Mouse (Mus musculus): ENCODE data around the gene Mmp14. TPM values are rescaled to one million over a fixed set of nuclear protein-coding genes. Genes with fewer than 3 reads are reported as not detected.

Mmp14 gene
- polyA plus RNA-seq, 1 experiment: 0.18 TPM

GRCm38 (mm10) chr14:54409980-54410810, 21.2 kb upstream of the Mmp14 start:
- Histone ChIP-seq H3K4me3 (replicated peaks) (no peak overlapping the region), H3K9me3 (ENCODE audit: control insufficient read depth, low read length) (no peaks in the 10 kb centered on the region), H3K36me3 (ENCODE audit: control insufficient read depth) (no peaks in the 10 kb centered on the region; the same call in 1 of the 2 replicates), H3K4me1 (ENCODE audit: control insufficient read depth) (peaks cover 5% of the 10 kb centered on the region), H3K27me3 (ENCODE audit: control insufficient read depth) (no peaks in the 10 kb centered on the region)
- TF ChIP-seq TAL1 (IDR thresholded peaks at IDR 0.05; ENCODE audit: low read length): no peak
- no peak for TF ChIP-seq GATA1 (IDR thresholded peaks at IDR 0.05; ENCODE audit: low read length)

DNA sequence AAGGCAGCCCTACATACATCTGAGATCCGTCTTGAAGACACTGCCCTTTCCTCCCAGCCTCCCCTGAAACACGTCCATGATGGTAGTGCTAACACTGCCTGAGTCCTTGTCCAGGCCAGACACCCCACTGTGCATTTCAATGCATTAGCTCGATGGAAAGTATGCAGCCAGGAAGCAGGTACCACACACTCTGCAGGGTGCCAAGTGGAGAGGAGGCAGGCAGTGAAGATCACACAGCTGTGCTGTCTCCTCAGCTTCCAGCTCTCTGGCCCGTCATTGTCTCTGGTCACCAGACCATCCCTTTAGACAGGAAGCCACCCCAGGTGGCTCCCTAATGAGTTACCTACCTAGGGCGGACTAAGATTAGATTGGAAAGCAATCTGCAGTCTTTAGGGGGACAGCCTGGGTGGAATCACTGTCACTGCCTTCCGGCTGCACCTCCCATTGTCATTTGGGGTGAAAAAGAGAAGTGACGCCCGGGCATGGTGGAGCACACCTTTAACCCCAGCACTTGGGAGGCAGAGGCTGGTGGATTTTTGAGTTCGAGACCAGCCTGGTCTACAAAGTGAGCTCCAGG, 19.3 kb upstream of the Mmp14 start:
- Histone ChIP-seq H3K27me3 (ENCODE audit: control insufficient read depth) (peaks cover 6% of the 10 kb centered on the region), H3K9me3 (ENCODE audit: control insufficient read depth, low read length) (no peaks in the 10 kb centered on the region), H3K4me3 (replicated peaks) (no peak overlapping the region), H3K36me3 (ENCODE audit: control insufficient read depth) (no peaks in the 10 kb centered on the region), H3K4me1 (ENCODE audit: control insufficient read depth) (peaks cover 8% of the 10 kb centered on the region)
- TF ChIP-seq GATA1 (IDR thresholded peaks at IDR 0.05; ENCODE audit: low read length) (no peak), TAL1 (IDR thresholded peaks at IDR 0.05; ENCODE audit: low read length) (no peak)

- no peak for TF ChIP-seq GATA1 (IDR thresholded peaks at IDR 0.05; ENCODE audit: low read length)
- no peak for TF ChIP-seq TAL1 (IDR thresholded peaks at IDR 0.05; ENCODE audit: low read length)
- H3K36me3 ChIP-seq (ENCODE audit: control insufficient read depth): no peaks in the 10 kb centered on the region
- H3K27me3 ChIP-seq (ENCODE audit: control insufficient read depth): peaks cover 12% of the 10 kb centered on the region
- no peaks in the 10 kb centered on the region for H3K9me3 ChIP-seq (ENCODE audit: control insufficient read depth, low read length)
- no peak overlapping the region for H3K4me3 ChIP-seq (replicated peaks)
- peaks cover 14% of the 10 kb centered on the region for H3K4me1 ChIP-seq (ENCODE audit: control insufficient read depth)
Observed at GRCm38 (mm10) chr14:54412629-54413170, 18.7 kb upstream of the Mmp14 start.

GRCm38 (mm10) chr14:54413877-54414700, 17.3 kb upstream of the Mmp14 start:
- Histone ChIP-seq H3K4me1 (ENCODE audit: control insufficient read depth) (peaks cover 17% of the 10 kb centered on the region), H3K4me3 (replicated peaks) (no peak overlapping the region), H3K27me3 (ENCODE audit: control insufficient read depth) (peaks cover 12% of the 10 kb centered on the region), H3K36me3 (ENCODE audit: control insufficient read depth) (no peaks in the 10 kb centered on the region), H3K9me3 (ENCODE audit: control insufficient read depth, low read length) (no peaks in the 10 kb centered on the region)
- no peak for TF ChIP-seq TAL1 (IDR thresholded peaks at IDR 0.05; ENCODE audit: low read length)
- TF ChIP-seq GATA1 (IDR thresholded peaks at IDR 0.05; ENCODE audit: low read length): no peak

- no peak for TF ChIP-seq TAL1 (IDR thresholded peaks at IDR 0.05; ENCODE audit: low read length)
- no peak for TF ChIP-seq GATA1 (IDR thresholded peaks at IDR 0.05; ENCODE audit: low read length)
- Histone ChIP-seq H3K36me3 (ENCODE audit: control insufficient read depth) (no peaks in the 10 kb centered on the region), H3K27me3 (ENCODE audit: control insufficient read depth) (peaks cover 12% of the 10 kb centered on the region), H3K9me3 (ENCODE audit: control insufficient read depth, low read length) (no peaks in the 10 kb centered on the region), H3K4me1 (ENCODE audit: control insufficient read depth) (peaks cover 16% of the 10 kb centered on the region), H3K4me3 (replicated peaks) (no peak overlapping the region)
Observed at GRCm38 (mm10) chr14:54415241-54416020, 16.0 kb upstream of the Mmp14 start.

- TF ChIP-seq TAL1 (IDR thresholded peaks at IDR 0.05; ENCODE audit: low read length): no peak
- TF ChIP-seq GATA1 (IDR thresholded peaks at IDR 0.05; ENCODE audit: low read length): no peak
- H3K4me1 ChIP-seq (ENCODE audit: control insufficient read depth): peaks cover 16% of the 10 kb centered on the region
- H3K27me3 ChIP-seq (ENCODE audit: control insufficient read depth): peaks cover 12% of the 10 kb centered on the region
- H3K36me3 ChIP-seq (ENCODE audit: control insufficient read depth): no peaks in the 10 kb centered on the region
- H3K9me3 ChIP-seq (ENCODE audit: control insufficient read depth, low read length): no peaks in the 10 kb centered on the region
- no peak overlapping the region for H3K4me3 ChIP-seq (replicated peaks)
Observed at GRCm38 (mm10) chr14:54416229-54416775, 15.1 kb upstream of the Mmp14 start.

GRCm38 (mm10) chr14:54416830-54417229, 14.6 kb upstream of the Mmp14 start:
- TF ChIP-seq TAL1 (IDR thresholded peaks at IDR 0.05; ENCODE audit: low read length) (no peak), GATA1 (IDR thresholded peaks at IDR 0.05; ENCODE audit: low read length) (no peak)
- Histone ChIP-seq H3K4me1 (ENCODE audit: control insufficient read depth) (peaks cover 16% of the 10 kb centered on the region), H3K4me3 (replicated peaks) (no peak overlapping the region), H3K36me3 (ENCODE audit: control insufficient read depth) (no peaks in the 10 kb centered on the region), H3K9me3 (ENCODE audit: control insufficient read depth, low read length) (no peaks in the 10 kb centered on the region), H3K27me3 (ENCODE audit: control insufficient read depth) (peaks cover 12% of the 10 kb centered on the region)

DNA sequence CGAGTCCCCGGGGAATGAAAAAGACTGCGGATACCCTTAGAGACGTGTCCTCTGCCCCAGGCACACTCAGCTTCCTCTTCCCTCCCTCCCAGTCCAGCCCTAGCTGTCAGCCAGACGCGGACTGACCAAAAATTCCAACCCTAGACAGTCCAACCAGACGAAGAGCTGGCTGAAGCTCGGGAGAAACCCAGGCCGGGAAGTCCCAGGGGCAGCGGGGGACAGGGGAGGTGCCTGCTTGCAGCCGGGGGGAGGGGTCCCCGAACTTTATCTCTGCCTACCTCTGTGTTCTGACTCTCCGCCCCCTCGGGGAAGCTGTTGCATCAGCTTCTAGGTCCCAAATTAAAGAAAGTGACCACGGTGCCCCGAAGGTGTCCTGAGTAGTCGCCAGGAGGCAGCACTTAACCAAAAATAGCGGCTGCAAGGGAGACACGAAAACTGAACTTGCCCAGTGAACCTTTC, 13.8 kb upstream of the Mmp14 start, which contains the start of gene Slc7a7:
Gene Slc7a7 (minus strand): TSS at position 158 of the 459 bp plus-strand sequence.
- peaks cover 16% of the 10 kb centered on the region for H3K4me1 ChIP-seq (ENCODE audit: control insufficient read depth)
- peak within 1 kb of the TSS; percentile 43 for H3K4me3 ChIP-seq (replicated peaks)
- H3K36me3 ChIP-seq (ENCODE audit: control insufficient read depth): no peaks in the 10 kb centered on the region
- peaks cover 12% of the 10 kb centered on the region for H3K27me3 ChIP-seq (ENCODE audit: control insufficient read depth)
- TF ChIP-seq GATA1 (IDR thresholded peaks at IDR 0.05; ENCODE audit: low read length) (no peak), TAL1 (IDR thresholded peaks at IDR 0.05; ENCODE audit: low read length) (no peak)
- H3K9me3 ChIP-seq (ENCODE audit: control insufficient read depth, low read length): no peaks in the 10 kb centered on the region

Measured in erythroblast, embryonic 14.5 days (primary cell).